Mouse (Mus musculus) small intestine, adult 2 months (tissue): ENCODE data around the gene Zfp740.

Experiments used
- CTCF ChIP-seq: fragments of 200-500 bp; IDR thresholded peaks from 2 replicates; pipeline ENCODE4 v1.5.1; 2012; ENCODE audit warnings: low read depth, mild to moderate bottlenecking, control low read depth, inconsistent platforms, low read length, moderate library complexity, mixed read lengths; ENCODE audit not compliant: insufficient replicate concordance, insufficient read length; ENCODE audit errors: extremely low read depth
- POLR2A ChIP-seq: fragments of 200-500 bp; IDR thresholded peaks from 2 replicates; pipeline ENCODE4 v1.6.1; 2012; ENCODE audit warnings: low read depth, mild to moderate bottlenecking, control low read depth, inconsistent platforms, low read length, moderate library complexity

DNA sequence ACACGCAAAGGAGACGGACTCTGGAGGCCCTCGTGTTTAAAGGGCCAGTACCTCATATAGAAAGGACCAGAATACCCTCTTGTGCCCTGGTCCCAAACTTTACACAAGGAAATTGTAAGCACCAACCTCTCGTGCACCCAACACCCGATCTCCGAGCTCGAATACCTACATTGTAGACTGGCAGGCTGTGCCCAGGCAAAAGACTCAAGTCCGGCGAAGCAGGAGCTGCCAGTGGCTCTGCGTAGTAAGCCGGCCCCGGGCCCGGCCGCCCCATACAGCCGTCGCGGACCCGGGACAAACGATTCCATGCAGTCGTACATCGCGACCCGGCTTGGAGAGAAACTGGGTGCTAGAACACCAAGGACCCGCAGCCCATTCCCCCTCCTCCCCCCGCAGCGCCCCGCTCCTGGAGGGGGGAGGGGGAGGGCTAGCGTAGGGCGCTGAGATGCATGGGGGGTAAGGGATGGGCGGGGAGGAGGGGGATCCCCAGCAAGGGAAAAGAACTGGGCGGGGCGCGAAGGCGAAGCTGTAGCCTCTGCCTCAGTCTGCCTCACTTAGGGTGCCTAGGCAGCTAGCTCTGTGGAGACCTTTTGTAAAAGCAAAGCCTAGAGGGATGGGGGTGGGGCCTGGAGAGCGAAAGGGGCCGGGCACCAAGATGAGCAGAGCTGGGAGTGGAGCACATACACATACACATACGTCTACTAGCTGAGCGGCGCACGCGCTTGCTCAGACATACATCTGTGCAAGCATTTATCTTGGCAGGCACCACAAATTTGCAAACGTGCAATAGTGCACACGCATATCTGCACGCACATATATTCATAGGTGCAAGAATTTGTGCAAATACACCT is 43.1 kb downstream of the Zfp740 start:
- TF ChIP-seq CTCF: no peak
- no peak for TF ChIP-seq POLR2A
